Mouse (Mus musculus): Measurements from ENCODE around the gene Tnfaip1.

Gene Tnfaip1

DNA sequence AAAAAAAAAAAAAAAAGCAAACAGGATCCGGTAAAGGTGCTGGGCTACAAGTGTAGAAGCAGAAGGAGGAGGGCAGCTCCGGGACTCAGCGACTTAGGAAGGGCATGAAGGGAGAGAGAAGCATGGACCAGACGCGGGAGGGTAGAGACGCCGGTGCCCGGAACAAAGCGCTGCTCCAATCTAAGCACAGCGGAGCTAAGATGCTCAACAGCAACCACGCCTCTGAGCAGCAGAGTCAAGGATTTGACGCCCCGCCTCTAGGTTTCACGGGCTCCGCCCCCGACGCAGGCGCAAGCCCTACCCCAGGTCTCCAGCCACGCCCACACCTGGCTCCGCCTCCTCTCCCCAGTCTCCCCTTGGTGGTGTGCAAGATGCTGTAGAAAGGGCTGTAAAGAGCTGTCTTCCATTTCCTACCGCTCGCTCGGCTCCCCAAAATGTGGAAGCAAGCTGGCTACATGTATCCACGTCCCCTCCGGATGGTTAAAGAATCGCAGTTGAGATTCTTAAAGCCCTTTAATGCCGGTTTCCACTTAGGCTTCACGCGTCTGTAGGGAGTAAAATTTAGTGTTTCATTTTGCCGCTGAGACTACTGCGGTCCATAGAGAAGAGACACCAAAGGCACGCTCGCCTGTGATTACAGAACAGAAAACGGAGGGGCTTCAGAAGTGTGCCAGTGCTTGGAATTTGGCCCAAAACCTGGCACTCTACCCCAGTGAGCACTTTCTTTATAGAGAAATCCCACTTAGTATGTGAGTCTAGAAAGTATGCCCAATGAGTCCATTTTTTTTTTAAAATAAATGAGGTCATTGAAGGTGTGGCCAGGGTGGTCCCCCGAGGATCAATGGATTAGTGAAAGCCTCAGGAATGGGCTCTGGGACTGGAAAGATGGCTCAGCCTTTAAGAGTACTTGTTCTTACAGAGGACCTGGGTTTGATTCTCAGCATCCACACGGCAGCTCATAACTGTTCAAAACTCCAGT is 38.3 kb downstream of the Tnfaip1 start, which contains the start of gene Sarm1:
Sarm1 (minus strand) TSS at position 211 of the 979 bp plus-strand sequence.
- DNase-seq, result peak; percentile 98

DNA sequence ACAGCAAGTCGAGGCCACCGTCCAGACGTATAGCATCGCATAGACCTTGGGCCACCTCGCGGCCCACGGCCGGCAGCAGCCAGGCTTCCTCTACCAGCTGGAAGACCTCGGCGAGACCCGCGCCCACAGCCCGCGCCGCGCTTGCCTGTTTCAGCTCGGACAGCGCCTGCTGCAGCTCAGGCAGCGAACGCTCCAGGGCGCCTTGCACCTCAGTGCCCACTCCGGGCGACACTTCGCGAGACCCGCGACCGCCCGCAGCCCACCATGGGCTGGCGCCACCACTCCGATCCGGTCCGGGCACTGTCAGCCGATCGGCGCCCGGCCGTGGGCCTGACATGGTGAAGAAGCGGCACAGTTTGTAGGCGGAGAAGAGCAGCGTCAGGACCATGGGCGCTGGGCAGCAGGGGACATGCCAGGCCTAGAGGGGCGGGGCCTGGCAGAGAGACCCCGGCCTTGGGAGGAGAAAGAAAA is 39.0 kb downstream of the Tnfaip1 start:
- peak; percentile 67 for DNase-seq

DNA sequence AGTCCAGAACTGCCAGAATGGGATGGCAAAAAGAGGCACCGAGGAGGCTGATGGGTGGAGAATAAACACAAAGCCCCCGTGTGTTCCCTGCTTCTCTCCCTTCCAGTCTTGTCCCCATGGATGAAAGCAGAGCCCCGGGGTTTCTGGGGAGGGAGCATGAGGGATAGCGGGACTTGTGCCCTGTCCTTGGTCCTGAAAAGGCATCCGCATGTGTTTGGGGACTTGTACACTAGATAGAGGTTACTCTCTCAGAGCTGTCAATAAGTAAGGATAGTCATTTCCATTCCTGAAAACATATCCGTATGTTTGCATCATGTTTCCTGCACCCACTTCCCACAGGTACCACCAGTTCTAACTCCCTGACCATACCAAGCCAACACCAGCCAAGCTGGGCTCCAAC is 40.2 kb downstream of the Tnfaip1 start:
- peak; percentile 27 for DNase-seq

DNA sequence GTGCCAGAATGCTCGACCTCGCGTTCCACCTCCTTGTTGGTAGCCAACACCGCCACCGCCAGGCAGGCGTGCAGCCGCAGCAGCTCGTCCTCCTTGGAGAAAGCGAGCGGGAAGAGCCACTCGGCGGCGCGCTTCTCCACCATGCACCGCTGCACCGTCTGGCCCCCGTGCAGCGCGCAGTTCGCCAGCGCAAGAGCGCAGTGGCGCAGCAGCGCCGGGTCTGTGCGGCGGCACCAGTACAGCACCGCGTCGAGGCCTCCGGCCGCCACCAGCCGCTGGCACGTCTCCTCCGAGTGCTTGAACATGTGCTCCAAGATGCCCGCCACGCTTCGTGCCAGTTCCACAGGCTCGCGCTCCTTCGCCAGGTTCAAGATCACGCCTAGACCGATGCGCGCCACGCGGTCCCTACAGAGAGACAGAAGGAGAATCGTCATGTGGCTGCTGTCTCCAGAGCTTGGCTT is 45.3 kb downstream of the Tnfaip1 start:
- peak; percentile 62 for DNase-seq

DNA sequence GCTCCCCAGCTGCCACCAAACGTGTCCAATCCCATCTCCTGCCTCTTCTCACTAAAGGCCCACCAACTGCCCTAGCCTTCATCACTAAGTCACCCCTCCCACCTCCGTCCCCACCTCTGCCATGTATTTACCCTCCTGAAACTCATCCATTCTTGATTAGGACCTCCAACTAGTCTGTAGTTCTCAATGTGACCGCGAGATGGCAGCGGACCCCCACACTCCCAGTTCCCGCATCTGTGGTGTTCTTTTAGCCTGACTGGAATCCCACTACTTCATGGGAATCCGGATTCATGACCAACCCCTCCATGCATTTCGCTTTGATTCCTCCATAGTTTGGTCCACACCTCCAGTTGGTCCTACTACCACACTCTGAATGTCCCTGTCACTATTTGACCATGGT is 48.0 kb downstream of the Tnfaip1 start:
- DNase-seq, result peak; percentile 85

DNA sequence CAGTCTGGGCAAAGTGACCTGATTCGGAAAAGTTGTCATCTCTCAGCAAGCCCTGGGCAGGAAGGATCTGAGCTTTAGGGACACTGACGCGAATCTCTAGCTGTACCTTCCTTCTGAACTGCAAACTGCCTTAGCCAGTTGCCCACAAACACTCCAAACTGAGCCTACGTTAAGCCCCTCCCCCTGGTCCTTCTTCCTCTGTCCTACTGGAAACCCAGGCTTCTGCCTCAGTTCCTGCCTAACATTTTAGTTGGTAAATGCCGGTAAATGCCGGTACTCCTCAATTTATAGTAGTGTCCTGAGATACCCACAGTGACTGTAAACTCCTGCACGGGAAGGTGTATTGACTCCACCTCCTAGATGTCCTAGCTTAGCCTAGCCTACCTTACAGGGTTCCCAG is 52.5 kb downstream of the Tnfaip1 start:
- DNase-seq, result no peak

DNA sequence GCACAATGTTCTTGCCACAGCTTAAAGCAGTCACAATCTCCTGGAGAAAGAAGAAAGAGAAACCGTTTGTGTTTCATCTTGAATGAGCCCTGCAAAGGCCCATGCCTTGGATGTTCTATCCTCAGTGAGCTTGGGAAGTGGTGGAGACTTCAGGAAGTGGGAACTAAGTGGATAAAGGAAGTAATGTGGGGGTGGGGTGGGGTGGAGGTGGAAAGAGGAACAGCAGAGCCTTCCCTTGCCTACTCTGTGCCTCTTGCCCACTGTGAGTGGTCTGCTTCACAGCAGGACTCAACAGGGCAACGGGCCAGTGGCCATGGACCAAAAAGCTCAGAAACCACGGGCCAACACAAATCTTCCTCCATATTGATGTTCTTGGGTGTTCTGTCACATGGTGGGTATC is 60.8 kb downstream of the Tnfaip1 start:
- no peak for DNase-seq
